Mouse (Mus musculus): Measurements from ENCODE around the gene Gng12.

GRCm38 (mm10) chr6:66940656-66941235 is 44.5 kb downstream of the Gng12 start:
- TF ChIP-seq CTCF (IDR thresholded peaks at IDR 0.05; ENCODE audit: low read depth, low read length) (no peak), POLR2A (IDR thresholded peaks at IDR 0.05; ENCODE audit: borderline replicate concordance, low read depth, low read length) (no peak)

All from bone marrow macrophage, adult 2 months (primary cell).